Mouse (Mus musculus) cerebellum, postnatal 25 days (tissue): ENCODE measurements around the gene Lims1.

Experiments
- DNase-seq, 2 experiments: peaks; one replicate each; pipeline ENCODE4 v3.0.0; 2021; ENCODE audit warnings: mixed read lengths in 2 of 2

The Lims1 gene

GRCm38 (mm10) chr10:58385629-58386028 lies 62.4 kb downstream of the Lims1 start:
- no peak for DNase-seq

GRCm38 (mm10) chr10:58386997-58387396 lies 63.7 kb downstream of the Lims1 start:
- no peak for DNase-seq

DNA sequence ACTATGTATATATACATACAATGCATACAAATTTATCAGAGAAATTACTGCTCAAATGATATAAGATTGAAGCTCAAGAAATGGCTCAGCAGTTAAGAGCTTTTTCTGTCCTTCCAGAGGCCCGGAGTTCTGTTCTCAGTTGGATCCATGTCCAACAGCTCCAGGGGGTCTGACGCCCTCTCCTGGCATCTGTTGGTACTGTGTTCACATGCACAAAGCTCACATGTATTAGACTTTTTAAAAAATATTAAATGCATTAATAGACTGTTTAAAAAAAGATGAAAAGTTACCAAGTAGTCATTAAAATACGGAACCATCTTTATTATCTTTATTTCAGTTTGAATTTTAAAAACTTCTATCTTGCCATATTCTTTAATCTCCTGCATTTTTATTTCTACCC lies 65.4 kb downstream of the Lims1 start:
- DNase-seq, result peak in 1 of 2 experiments; percentile 44

DNA sequence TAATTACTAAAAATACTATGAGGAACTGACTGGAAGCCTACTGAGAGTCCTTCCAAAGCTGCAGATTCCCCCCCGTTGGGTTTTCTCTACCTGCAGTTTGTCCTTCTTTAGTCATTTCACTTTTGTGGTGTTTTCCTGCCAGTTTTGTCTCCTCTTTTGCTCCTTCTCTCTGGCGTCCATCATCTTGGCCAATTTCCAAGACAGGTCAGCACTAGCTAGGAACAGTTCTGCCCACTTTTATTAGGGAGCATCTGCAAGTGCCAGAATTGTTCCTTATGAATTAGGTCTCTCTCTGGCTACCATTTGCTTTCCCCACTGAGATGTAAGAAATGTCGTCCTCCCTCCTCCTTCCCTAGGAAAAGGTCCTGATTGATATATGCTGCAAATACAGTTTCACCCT lies 65.9 kb downstream of the Lims1 start:
- peak in 1 of 2 experiments; percentile 51 for DNase-seq

- DNase-seq, result no peak
These were observed 69.2 kb downstream of the Lims1 start for GRCm38 (mm10) chr10:58392435-58392834.

DNA sequence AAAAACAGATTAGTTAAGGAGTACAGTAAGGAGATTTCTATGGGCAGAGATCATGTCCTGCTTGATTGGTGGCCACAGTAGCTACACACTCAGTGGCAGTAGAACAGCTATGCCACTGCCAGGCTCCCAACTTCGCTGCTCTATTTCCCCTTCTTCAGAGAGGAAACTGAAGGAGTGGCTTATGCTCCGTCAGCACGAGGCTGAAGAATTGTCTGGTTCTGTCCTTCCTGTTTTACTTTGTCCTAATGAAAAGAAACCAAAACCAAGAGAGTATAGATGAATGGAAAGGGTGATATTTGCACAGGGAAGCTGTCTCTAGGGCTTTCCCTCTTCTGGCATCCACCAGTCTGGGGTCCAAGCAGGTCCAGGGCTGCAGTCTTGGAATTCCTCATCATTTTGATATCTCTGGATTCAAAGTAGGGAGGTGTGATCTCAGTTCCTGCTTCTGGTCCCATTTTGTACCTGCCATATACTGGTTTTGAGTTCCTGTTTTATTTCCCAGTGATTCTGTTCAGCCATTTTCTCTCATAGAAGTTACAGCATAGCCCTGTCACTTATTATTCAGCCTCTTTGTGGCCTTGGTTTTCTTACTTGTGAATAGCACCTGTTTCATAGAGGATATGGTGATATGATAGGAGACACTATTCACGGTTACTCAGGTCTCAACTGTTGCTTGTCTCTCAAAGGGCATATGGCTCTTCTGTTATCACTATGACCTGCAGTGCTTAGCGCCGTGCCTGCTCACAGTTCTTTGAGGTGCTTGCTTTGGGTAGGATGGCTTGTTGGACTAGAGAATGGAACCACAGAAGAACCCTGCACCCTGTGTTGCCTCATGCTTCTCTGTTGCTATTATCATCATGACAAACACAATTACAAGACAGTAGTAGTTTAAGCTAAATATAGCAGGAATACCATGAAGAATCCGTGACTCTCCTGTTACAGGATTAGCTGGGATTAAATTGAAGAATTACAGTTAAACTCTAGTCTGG lies 70.1 kb downstream of the Lims1 start:
- no peak for DNase-seq

DNA sequence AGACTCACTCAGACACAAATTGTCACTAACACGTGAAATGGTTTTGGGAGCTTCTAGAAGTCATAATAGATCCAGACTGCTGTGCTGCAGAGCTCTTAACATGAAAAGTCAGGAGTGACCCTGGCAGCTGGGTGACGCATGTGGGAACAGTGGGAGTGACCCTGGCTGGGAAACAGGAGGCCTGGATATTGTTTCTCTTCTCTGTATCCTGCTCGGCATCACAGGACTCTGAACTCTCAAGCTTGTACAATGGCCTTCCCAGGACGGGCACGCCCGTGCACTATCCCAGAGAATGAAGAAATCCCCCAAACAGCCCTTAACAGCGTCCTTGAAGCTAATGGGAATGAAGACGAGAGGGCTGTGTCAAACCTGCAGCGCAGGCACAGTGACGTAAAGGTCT lies 70.9 kb downstream of the Lims1 start:
- DNase-seq, result no peak

GRCm38 (mm10) chr10:58395315-58395714 lies 72.0 kb downstream of the Lims1 start:
- no peak for DNase-seq

- no peak for DNase-seq
These were observed 72.5 kb downstream of the Lims1 start for GRCm38 (mm10) chr10:58395723-58396122.

DNA sequence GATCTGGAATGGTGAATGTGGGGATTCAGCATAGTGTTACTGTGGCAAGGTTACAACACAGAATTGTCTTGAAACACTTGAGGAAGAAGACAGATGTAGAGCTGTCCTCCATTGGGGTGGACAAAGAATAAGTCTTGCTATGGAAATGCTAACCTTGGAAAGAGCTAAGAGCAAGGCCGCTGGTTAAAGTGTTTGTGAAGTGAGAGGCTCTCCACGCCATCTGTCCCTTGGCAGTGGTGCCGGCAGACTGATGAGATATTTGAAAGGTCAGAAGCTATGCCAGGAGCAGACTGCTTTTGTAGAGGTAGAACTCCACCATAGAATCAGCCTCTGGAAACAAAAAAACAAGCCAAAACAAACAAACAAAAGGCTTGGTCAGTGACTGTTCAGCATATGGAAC lies 73.3 kb downstream of the Lims1 start:
- peak; percentile 75 to 82 for DNase-seq

- DNase-seq, result no peak
These were observed 75.7 kb downstream of the Lims1 start for GRCm38 (mm10) chr10:58398941-58399340.

DNA sequence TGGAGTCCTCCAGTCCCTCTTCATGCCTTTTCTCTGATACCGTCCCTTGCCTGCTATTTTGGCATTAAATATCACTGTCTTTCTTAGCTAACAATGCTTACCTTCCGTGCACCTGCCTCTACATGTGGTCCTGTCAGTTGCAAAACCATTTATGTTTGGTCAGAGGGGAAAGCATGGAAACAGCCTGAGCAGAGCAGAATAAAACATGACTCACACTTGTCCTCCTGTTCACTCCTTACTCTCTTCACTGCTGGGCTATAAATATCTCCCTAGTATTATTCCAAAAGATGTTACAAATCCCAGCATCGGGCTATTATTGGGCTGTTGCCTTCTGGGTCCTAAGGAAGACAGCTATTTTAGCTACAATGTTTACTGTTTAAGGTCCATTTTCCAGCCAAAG lies 78.6 kb downstream of the Lims1 start:
- peak; percentile 53 to 56 for DNase-seq

GRCm38 (mm10) chr10:58404639-58405038 lies 81.4 kb downstream of the Lims1 start:
- DNase-seq, result no peak

DNA sequence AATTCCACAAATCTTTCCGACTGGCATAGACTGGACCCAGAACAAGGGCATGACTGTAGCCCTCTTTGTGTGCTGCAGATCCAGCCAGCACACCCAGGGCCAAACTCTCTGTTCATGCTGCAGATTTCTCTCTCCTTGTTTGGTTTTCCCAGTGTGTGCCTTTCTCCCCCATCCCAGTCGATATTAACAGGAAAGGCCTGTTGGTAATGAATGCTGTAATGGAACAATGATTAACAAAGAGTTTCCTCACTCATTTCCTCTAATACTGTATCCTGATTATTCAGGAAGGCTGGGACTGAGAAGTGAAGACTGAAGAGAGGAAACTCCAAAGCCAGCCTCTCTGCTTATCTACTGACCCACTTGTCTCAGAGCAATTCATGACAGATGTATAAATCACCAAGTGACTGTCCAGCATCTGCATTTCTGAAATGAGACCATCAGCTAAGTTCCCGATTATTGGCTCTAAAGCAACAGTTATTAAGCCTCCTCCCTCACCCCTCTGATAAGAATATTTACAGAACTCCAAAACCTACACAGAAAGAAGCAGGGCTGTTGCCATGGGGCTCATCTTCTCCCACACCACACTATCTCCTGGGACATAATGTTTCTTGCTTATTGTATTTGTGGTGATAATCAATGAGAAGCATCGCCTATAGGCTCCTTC lies 82.2 kb downstream of the Lims1 start:
- DNase-seq, result no peak

- no peak for DNase-seq
These were observed 82.7 kb downstream of the Lims1 start for GRCm38 (mm10) chr10:58405949-58406305.

DNA sequence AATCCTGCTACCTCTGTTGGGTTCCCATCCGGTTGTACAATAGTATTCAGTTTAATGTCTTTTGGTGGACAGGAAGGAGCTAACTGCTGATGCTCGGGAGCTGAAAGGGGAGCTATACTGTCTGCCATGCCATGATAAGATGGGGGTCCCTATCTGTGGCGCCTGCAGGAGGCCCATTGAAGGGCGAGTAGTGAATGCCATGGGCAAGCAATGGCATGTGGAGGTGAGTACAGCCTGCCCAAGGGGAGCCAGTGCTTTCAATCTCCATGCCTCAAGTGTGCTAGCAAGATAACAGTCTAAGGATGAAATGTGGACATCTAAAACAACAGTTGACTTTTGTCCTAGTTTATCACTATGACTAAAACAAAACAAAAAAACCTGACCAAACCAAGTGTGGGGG lies 89.1 kb downstream of the Lims1 start:
- DNase-seq, result no peak

DNA sequence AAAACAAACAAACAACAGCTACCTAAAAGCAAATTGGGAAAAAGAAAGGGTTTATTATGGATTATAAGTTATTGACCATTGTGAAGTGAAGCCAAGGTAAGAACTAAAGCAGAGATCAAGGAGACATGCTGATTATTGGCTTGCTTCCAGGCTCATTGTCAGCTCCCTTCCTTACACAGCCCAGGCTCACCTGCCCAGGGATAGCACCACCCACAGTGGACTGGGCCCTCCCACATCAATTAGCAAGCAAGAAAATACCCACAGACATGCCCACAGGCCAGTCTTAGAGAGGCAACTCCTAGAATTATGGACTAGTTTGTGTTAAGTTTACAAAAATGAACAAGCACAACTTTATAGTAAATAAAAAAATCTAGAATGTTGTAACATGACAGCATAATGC lies 89.6 kb downstream of the Lims1 start:
- no peak for DNase-seq

DNA sequence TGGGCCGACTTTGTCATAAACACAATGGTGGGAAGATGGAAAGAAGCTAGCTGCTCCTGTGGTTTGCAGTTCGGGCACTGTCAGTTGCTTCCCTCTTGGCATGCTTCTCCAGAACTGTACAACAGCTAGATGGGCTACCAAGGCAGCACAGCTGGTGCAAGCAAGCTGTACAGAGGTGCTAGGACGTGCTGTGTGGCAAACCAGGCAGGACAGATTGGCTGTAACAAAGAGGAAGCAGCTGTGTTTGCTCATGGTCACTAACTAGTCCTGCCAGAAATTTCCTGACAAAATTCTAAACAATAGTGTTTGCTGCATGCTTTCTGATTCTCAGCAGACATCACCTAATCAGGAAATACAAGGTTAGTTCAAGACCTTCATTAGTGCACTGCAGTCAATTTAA lies 93.4 kb downstream of the Lims1 start:
- no peak for DNase-seq

DNA sequence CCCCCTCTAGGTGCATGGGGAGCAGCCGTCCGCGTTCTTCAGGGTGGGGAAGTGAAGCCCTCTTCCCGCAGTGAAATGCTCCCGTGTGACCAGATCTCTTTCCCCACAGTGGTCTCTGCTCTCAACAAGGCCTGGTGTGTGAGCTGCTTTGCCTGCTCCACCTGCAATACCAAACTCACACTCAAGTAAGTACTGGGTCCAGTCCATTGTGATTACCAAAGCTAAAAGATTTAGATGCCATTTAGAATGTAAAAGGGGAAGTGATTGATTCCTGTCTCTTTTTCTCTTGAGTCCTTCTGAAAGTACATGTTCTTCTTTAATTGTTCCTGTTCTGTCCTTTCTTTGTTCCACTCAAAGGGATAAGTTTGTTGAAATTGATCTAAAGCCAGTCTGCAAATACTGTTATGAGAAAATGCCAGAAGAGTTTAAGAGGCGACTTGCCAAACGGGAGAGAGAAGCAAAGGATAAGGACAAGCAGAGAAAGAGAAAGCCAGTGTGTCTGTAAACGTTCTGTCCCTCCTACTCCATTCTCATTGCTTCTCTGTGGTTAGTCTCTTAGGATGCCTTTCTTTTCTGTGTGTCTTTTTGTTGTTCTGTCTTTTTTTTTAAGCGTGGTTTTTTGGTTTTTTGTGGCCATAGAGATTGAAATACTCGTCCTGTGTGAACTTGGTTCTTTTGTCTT lies 95.2 kb downstream of the Lims1 start:
- no peak for DNase-seq

DNA sequence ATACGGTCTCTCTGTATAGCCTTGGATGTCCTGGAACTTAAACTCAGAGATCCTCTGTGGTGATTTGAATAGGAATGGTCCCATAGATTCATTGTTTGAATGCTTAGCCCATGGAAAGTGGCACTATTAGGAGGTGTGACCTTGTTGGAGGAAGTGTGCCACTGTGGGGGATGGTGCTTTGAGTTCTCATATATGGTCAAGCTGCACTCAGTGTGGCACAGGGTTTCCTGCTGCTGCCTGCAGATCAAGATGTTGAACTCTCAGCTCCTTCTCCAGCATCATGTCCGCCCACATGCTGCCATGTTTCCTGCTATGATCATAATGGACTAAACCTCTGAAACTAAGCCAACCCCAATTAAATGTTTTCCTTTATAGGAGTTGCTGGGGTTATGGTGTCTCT lies 104.7 kb downstream of the Lims1 start:
- no peak for DNase-seq

GRCm38 (mm10) chr10:58445850-58446249 lies 122.6 kb downstream of the Lims1 start:
- DNase-seq, result no peak

GRCm38 (mm10) chr10:58446384-58447279 lies 123.4 kb downstream of the Lims1 start, which contains the start of gene Ranbp2:
Gene Ranbp2, plus strand, starts transcription at chr10:58446920.
- peak; percentile 99 for DNase-seq
